Comparison of ENCODE assay signal across 14 mouse cellular contexts in the genomic region with DNA sequence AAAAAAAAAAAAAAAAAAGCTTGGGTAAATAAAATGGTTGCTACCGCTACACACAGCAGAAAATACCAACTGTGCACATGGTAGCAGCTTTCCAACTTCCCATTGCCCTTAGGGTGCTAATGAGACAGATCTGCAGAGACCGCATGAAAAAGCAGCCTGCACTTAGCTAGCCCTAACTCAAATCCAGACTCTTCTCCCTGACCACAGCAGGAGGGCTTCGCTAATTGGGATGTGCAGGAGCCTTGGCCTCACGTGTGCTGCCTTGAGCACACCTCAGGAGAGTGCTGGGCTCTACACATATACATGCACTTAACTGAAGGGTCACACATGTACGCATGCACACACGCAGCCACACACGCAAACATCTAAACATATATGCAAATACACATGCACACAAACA.
DNase-seq lines count a peak whose midpoint lies in the region; ATAC-seq and TF ChIP-seq lines count a peak whose summit lies in the region.
"Had no signal": no experiment of that assay in that cellular context is flagged by ENCODE, and none has a peak within 500 bp of the region (broad histone marks: within the 10 kb centered on the region; RNA-seq: fewer than 3 reads in every experiment).

No protein-coding gene starts in this region.

- H3K27me3 ChIP-seq in forebrain, embryonic 14.5 days (replicated peaks; ENCODE audit: control insufficient read depth, insufficient read depth, low read length) = no peaks in the 10 kb centered on the region
- H3K27me3 ChIP-seq in hindbrain, postnatal 0 days (ENCODE audit: insufficient read depth, low read length) = no peaks in the 10 kb centered on the region
- H3K27me3 ChIP-seq in midbrain, postnatal 0 days (ENCODE audit: insufficient read depth, low read length) = no peaks in the 10 kb centered on the region

- H3K4me2 ChIP-seq in forebrain, embryonic 14.5 days (ENCODE audit: low read length) = peak overlapping the region; percentile 21; the same call in 1 of the 2 replicates
- H3K4me2 ChIP-seq in hindbrain, postnatal 0 days (ENCODE audit: low read depth, low read length) = no peak overlapping the region
- H3K4me2 ChIP-seq in midbrain, postnatal 0 days (ENCODE audit: low read depth, low read length, poor library complexity, severe bottlenecking) = no peak overlapping the region
- H3K4me2 ChIP-seq: liver, embryonic 11.5 days had no signal

- H3K27ac ChIP-seq in forebrain, embryonic 14.5 days (ENCODE audit: low read depth, low read length) = peak overlapping the region; percentile 61; the same call in 1 of the 2 replicates
- no peak overlapping the region for H3K27ac ChIP-seq in hindbrain, postnatal 0 days
- H3K27ac ChIP-seq in midbrain, postnatal 0 days (ENCODE audit: low read depth, low read length) = 0 out of 2 replicates have a peak overlapping the region, but pooled peaks have one; percentile 32

- no peak overlapping the region for H3K4me3 ChIP-seq in forebrain, embryonic 14.5 days (ENCODE audit: low read depth, low read length)
- no peak overlapping the region for H3K4me3 ChIP-seq in hindbrain, postnatal 0 days (ENCODE audit: low read length)
- H3K4me3 ChIP-seq in midbrain, postnatal 0 days (ENCODE audit: low read depth, low read length) = no peak overlapping the region

- TF ChIP-seq CTCF in hindbrain, postnatal 0 days (IDR thresholded peaks at IDR 0.05; ENCODE audit: low read depth) = no peak
- no peak for TF ChIP-seq CTCF in midbrain, postnatal 0 days (IDR thresholded peaks at IDR 0.05)

- WGBS in forebrain, embryonic 14.5 days = 13% methylated on average over 7 of the region's 7 CpGs
- 39% methylated on average over 7 of the region's 7 CpGs for WGBS in hindbrain, postnatal 0 days
- 23% methylated on average over 7 of the region's 7 CpGs for WGBS in midbrain, postnatal 0 days

- peaks cover 52% of the 10 kb centered on the region for H3K4me1 ChIP-seq in forebrain, embryonic 14.5 days (ENCODE audit: control insufficient read depth, insufficient read depth, low read length)
- H3K4me1 ChIP-seq in hindbrain, postnatal 0 days (ENCODE audit: insufficient read depth, low read length) = peaks cover 18% of the 10 kb centered on the region
- H3K4me1 ChIP-seq in midbrain, postnatal 0 days (ENCODE audit: insufficient read depth, low read length) = no peaks in the 10 kb centered on the region

- ATAC-seq in forebrain, embryonic 14.5 days = peak; percentile 38
- no peak for ATAC-seq in hindbrain, postnatal 0 days
- peak; percentile 61 for ATAC-seq in midbrain, postnatal 0 days (ENCODE audit: low FRiP score)
- ATAC-seq: lung, postnatal 0 days had no signal

- H3K9ac ChIP-seq in forebrain, embryonic 14.5 days (ENCODE audit: low read length) = peak overlapping the region; percentile 13; the same call in 1 of the 2 replicates
- H3K9ac ChIP-seq in hindbrain, postnatal 0 days (replicated peaks; ENCODE audit: low read length) = no peak overlapping the region
- H3K9ac ChIP-seq in midbrain, postnatal 0 days (replicated peaks; ENCODE audit: low read length, poor library complexity, severe bottlenecking) = no peak overlapping the region

- no peaks in the 10 kb centered on the region for H3K9me3 ChIP-seq in forebrain, embryonic 14.5 days (replicated peaks; ENCODE audit: control insufficient read depth, low read length)
- H3K9me3 ChIP-seq in hindbrain, postnatal 0 days (ENCODE audit: low read length) = no peaks in the 10 kb centered on the region
- no peaks in the 10 kb centered on the region for H3K9me3 ChIP-seq in midbrain, postnatal 0 days (ENCODE audit: low read length)

- DNase-seq in ZHBTc4 (ENCODE audit: low read depth, low spot score) = peak; percentile 8
- DNase-seq in forebrain, embryonic 14.5 days (ENCODE audit: low spot score) = peak; percentile 71
- DNase-seq in hindbrain, postnatal 0 days (ENCODE audit: low spot score) = peak; percentile 38
- DNase-seq in midbrain, postnatal 0 days (ENCODE audit: low spot score) = peak; percentile 53
- no peak for DNase-seq in left cerebral cortex, adult 8-10 months (ENCODE audit: low spot score in 2 of 2)
- DNase-seq in adipocyte (ENCODE audit: low spot score) = no peak
- no peak for DNase-seq in layer of hippocampus, postnatal 14 days (ENCODE audit: low spot score in 2 of 2)
- DNase-seq in cerebellum, adult 8-10 months = no peak
- DNase-seq: cerebellum, adult 11-12 months; embryo, embryonic 11 days; kidney, adult 11 months; kidney, postnatal 4 days had no signal

- no peaks in the 10 kb centered on the region for H3K36me3 ChIP-seq in forebrain, embryonic 14.5 days (ENCODE audit: control insufficient read depth, insufficient read depth, low read length)
- H3K36me3 ChIP-seq in hindbrain, postnatal 0 days (ENCODE audit: insufficient read depth, low read length) = no peaks in the 10 kb centered on the region
- no peaks in the 10 kb centered on the region for H3K36me3 ChIP-seq in midbrain, postnatal 0 days (ENCODE audit: insufficient read depth, low read length)

Comparison
In these comparisons a context has a peak if more than half of its experiments do, and no peak if none do; other contexts are left out.
1. DNase-seq: peak in ZHBTc4 (single experiment), forebrain, embryonic 14.5 days (single experiment), hindbrain, postnatal 0 days (single experiment) and midbrain, postnatal 0 days (single experiment); none in left cerebral cortex, adult 8-10 months (0 of 2), adipocyte (single experiment), layer of hippocampus, postnatal 14 days (0 of 2) and cerebellum, adult 8-10 months (single experiment).